ENCODE assay signal across 8 mouse cellular contexts in genomic region chr4:21931772-21932630, GRCm38 (mm10). TPM values are rescaled to one million over a fixed set of nuclear protein-coding genes. Genes with fewer than 3 reads are reported as not detected.
DNase-seq lines count a peak whose midpoint lies in the region; ATAC-seq and TF ChIP-seq lines count a peak whose summit lies in the region.

No protein-coding gene starts in this region.

- no peak for TF ChIP-seq CTCF in kidney, postnatal 0 days (IDR thresholded peaks at IDR 0.05; ENCODE audit: low read depth)
- TF ChIP-seq CTCF in cerebellum, adult 2 months (IDR thresholded peaks at IDR 0.05; ENCODE audit: borderline replicate concordance, insufficient read depth, low read depth, low read length), result no peak

- no peaks in the 10 kb centered on the region for H3K27me3 ChIP-seq in kidney, postnatal 0 days (ENCODE audit: insufficient read depth, low read length)
- H3K27me3 ChIP-seq in cerebellum, adult 2 months (ENCODE audit: control insufficient read depth, insufficient read depth, low read length), result no peaks in the 10 kb centered on the region
- H3K27me3 ChIP-seq in forebrain, embryonic 16.5 days (replicated peaks; ENCODE audit: control insufficient read depth, insufficient read depth, low read length), result no peaks in the 10 kb centered on the region
- H3K27me3 ChIP-seq in liver, embryonic 16.5 days (ENCODE audit: control insufficient read depth, insufficient read depth, low read depth, low read length), result peaks cover 33% of the 10 kb centered on the region

- 10% methylated on average over 23 of the region's 23 CpGs for WGBS in kidney, postnatal 0 days
- 2% methylated on average over 23 of the region's 23 CpGs for WGBS in cerebellum, adult 2 months
- 6% methylated on average over 23 of the region's 23 CpGs for WGBS in forebrain, embryonic 16.5 days
- 19% methylated on average over 23 of the region's 23 CpGs for WGBS in liver, embryonic 16.5 days (ENCODE audit: insufficient replicate concordance)

- peak; percentile 30 for DNase-seq in kidney, postnatal 0 days (ENCODE audit: low spot score)
- no peak for DNase-seq in kidney, postnatal 25 days
- peak; percentile 45 to 49 for DNase-seq in cerebellum, adult 2 months
- no peak for DNase-seq in ovary, adult 18-20 months (ENCODE audit: low spot score)
- no peak for DNase-seq in yolk sac, embryonic 10.5 days (ENCODE audit: low spot score)
- no peak for DNase-seq in adrenal gland, adult (ENCODE audit: inconsistent age in 2 of 2, low spot score in 1 of 2)

- H3K9me3 ChIP-seq in kidney, postnatal 0 days (replicated peaks; ENCODE audit: low read length), result no peaks in the 10 kb centered on the region
- no peaks in the 10 kb centered on the region for H3K9me3 ChIP-seq in forebrain, embryonic 16.5 days (ENCODE audit: control insufficient read depth, low read length)
- no peaks in the 10 kb centered on the region for H3K9me3 ChIP-seq in liver, embryonic 16.5 days (replicated peaks; ENCODE audit: control insufficient read depth, low read length)

- peak; percentile 59 for ATAC-seq in kidney, postnatal 0 days (replicated peaks; ENCODE audit: low FRiP score, low read depth)
- peak; percentile 30 for ATAC-seq in forebrain, embryonic 16.5 days
- ATAC-seq in liver, embryonic 16.5 days (ENCODE audit: low read depth), result no peak

- H3K4me2 ChIP-seq in kidney, postnatal 0 days (ENCODE audit: low read length), result peak overlapping the region; percentile 99
- peak overlapping the region; percentile 79 for H3K4me2 ChIP-seq in forebrain, embryonic 16.5 days (ENCODE audit: low read length)
- H3K4me2 ChIP-seq in liver, embryonic 16.5 days (ENCODE audit: low read depth, low read length), result peak overlapping the region; percentile 74

- peak overlapping the region; percentile 71 for H3K4me3 ChIP-seq in kidney, postnatal 0 days (replicated peaks; ENCODE audit: low read depth, low read length)
- H3K4me3 ChIP-seq in cerebellum, adult 2 months (replicated peaks; ENCODE audit: insufficient read depth, low read depth, low read length), result peak overlapping the region; percentile 97
- H3K4me3 ChIP-seq in forebrain, embryonic 16.5 days (replicated peaks; ENCODE audit: low read length), result peak overlapping the region; percentile 80
- H3K4me3 ChIP-seq in liver, embryonic 16.5 days (ENCODE audit: low read depth, low read length), result peak overlapping the region; percentile 57

- H3K36me3 ChIP-seq in kidney, postnatal 0 days (ENCODE audit: insufficient read depth, low read length), result no peaks in the 10 kb centered on the region
- H3K36me3 ChIP-seq in forebrain, embryonic 16.5 days (ENCODE audit: control insufficient read depth, insufficient read depth), result peaks cover 5% of the 10 kb centered on the region
- H3K36me3 ChIP-seq in liver, embryonic 16.5 days (ENCODE audit: control insufficient read depth, insufficient read depth), result no peaks in the 10 kb centered on the region

- no peak for TF ChIP-seq POLR2A in cerebellum, adult 2 months (IDR thresholded peaks at IDR 0.05; ENCODE audit: borderline replicate concordance, insufficient read depth, low read length)

- peak overlapping the region; percentile 78 for H3K9ac ChIP-seq in kidney, postnatal 0 days (ENCODE audit: low read depth, low read length)
- peak overlapping the region; percentile 100 for H3K9ac ChIP-seq in forebrain, embryonic 16.5 days (replicated peaks; ENCODE audit: low read depth, low read length)
- H3K9ac ChIP-seq in liver, embryonic 16.5 days (ENCODE audit: low read depth, low read length), result no peak overlapping the region; the same call in 1 of the 2 replicates

- peaks cover 4% of the 10 kb centered on the region; the same call in 1 of the 2 replicates for H3K4me1 ChIP-seq in kidney, postnatal 0 days (replicated peaks; ENCODE audit: insufficient read depth, low read length)
- peaks cover 8% of the 10 kb centered on the region for H3K4me1 ChIP-seq in cerebellum, adult 2 months (ENCODE audit: control insufficient read depth, insufficient read depth, low read length)
- H3K4me1 ChIP-seq in forebrain, embryonic 16.5 days (replicated peaks; ENCODE audit: control insufficient read depth, insufficient read depth, low read length), result peaks cover 27% of the 10 kb centered on the region
- no peaks in the 10 kb centered on the region; the same call in 1 of the 2 replicates for H3K4me1 ChIP-seq in liver, embryonic 16.5 days (ENCODE audit: control insufficient read depth, low read depth, low read length)

- H3K27ac ChIP-seq in kidney, postnatal 0 days, result peak overlapping the region; percentile 57
- H3K27ac ChIP-seq in cerebellum, adult 2 months (ENCODE audit: insufficient read depth, low read length), result peak overlapping the region; percentile 99
- H3K27ac ChIP-seq in forebrain, embryonic 16.5 days (ENCODE audit: low read length), result peak overlapping the region; percentile 94
- H3K27ac ChIP-seq in liver, embryonic 16.5 days (ENCODE audit: low read length), result no peak overlapping the region

RNA-seq across cellular contexts. Expression of gene Faxc, which starts 0.9 kb away (rescaled TPM):
- 1.7 and 2.0 TPM in 2 replicates for polyA plus RNA-seq in kidney, postnatal 0 days (2015; fragmentation: Nextera tagmentation; extraction: Ambion mirVana)
- 20.0 and 20.5 TPM in 2 replicates for polyA plus RNA-seq in cerebellum, adult 2 months (2012; rRNA removed)
- 17.4 and 18.3 TPM in 2 replicates for polyA plus RNA-seq in forebrain, embryonic 16.5 days (2015; fragmentation: Nextera tagmentation; extraction: Ambion mirVana)
- 0.04 and 0.06 TPM in 2 replicates for polyA plus RNA-seq in liver, embryonic 16.5 days (2015; fragmentation: Nextera tagmentation; extraction: Ambion mirVana)

RNA-seq across cellular contexts. Expression of gene Coq3, which starts 52.5 kb away (rescaled TPM):
- 14.7 and 15.6 TPM in 2 replicates for polyA plus RNA-seq in kidney, postnatal 0 days (2015; fragmentation: Nextera tagmentation; extraction: Ambion mirVana)
- polyA plus RNA-seq in cerebellum, adult 2 months (2012; rRNA removed), result 13.5 and 13.9 TPM in 2 replicates
- 16.1 and 18.3 TPM in 2 replicates for polyA plus RNA-seq in forebrain, embryonic 16.5 days (2015; fragmentation: Nextera tagmentation; extraction: Ambion mirVana)
- polyA plus RNA-seq in liver, embryonic 16.5 days (2015; fragmentation: Nextera tagmentation; extraction: Ambion mirVana), result 6.6 TPM in 2 replicates

Comparison
In these comparisons a context has a peak if more than half of its experiments do, and no peak if none do; other contexts are left out.
1. DNase-seq: peak in kidney, postnatal 0 days (single experiment) and cerebellum, adult 2 months (2 of 2); none in kidney, postnatal 25 days (0 of 2), ovary, adult 18-20 months (single experiment), yolk sac, embryonic 10.5 days (single experiment) and adrenal gland, adult (0 of 2).
2. Peak in every context shown above with its lines, with median percentiles within 50 percentile points of each other: H3K4me2 ChIP-seq and H3K4me3 ChIP-seq.